In the genomic region with DNA sequence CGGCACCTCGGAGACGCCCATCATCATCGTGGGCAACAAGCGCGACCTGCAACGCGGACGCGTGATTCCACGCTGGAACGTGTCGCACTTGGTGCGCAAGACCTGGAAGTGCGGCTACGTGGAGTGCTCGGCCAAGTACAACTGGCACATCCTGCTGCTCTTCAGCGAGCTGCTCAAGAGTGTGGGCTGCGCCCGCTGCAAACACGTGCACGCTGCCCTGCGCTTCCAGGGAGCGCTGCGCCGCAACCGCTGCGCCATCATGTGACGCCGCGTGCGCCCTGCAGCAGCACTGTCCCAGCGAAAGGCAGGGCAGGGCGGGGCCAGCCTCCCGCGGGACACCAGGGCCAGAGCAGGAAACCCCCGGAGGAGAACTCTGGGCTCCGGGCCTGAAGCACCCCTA, we compare ENCODE assay signal across 9 mouse cellular contexts. TPM values are rescaled to one million over a fixed set of nuclear protein-coding genes. Genes with fewer than 3 reads are reported as not detected.
A peak's percentile ranks its signal among the peaks of the same experiment; 100 is the strongest.
DNase-seq lines count a peak whose midpoint lies in the region; ATAC-seq and TF ChIP-seq lines count a peak whose summit lies in the region.
"Had no signal": no experiment of that assay in that cellular context is flagged by ENCODE, and none has a peak within 500 bp of the region (broad histone marks: within the 10 kb centered on the region; RNA-seq: fewer than 3 reads in every experiment).

No protein-coding gene starts in this region.

- peak; percentile 20; the same call in 1 of the 2 replicates for TF ChIP-seq CTCF in liver, postnatal 0 days (IDR thresholded peaks at IDR 0.05; ENCODE audit: low read depth)

- peaks cover 32% of the 10 kb centered on the region for H3K27me3 ChIP-seq in kidney, embryonic 16.5 days (ENCODE audit: insufficient read depth, low read length)
- H3K27me3 ChIP-seq in hindbrain, embryonic 15.5 days = peaks cover 18% of the 10 kb centered on the region
- peaks cover 33% of the 10 kb centered on the region for H3K27me3 ChIP-seq in liver, postnatal 0 days (ENCODE audit: insufficient read depth, low read length)
- no peaks in the 10 kb centered on the region for H3K27me3 ChIP-seq in splenic B cell, adult 2 months (ENCODE audit: control insufficient read depth, insufficient read depth, low read length, poor library complexity, severe bottlenecking)

- no peak overlapping the region for H3K9ac ChIP-seq in kidney, embryonic 16.5 days (replicated peaks; ENCODE audit: low read length)
- H3K9ac ChIP-seq in hindbrain, embryonic 15.5 days = no peak overlapping the region
- no peak overlapping the region for H3K9ac ChIP-seq in liver, postnatal 0 days (replicated peaks)

- no peak overlapping the region for H3K4me3 ChIP-seq in kidney, embryonic 16.5 days (ENCODE audit: low read length)
- H3K4me3 ChIP-seq in hindbrain, embryonic 15.5 days = peak overlapping the region; percentile 17
- no peak overlapping the region for H3K4me3 ChIP-seq in liver, postnatal 0 days (ENCODE audit: low read depth, low read length)

- no peaks in the 10 kb centered on the region for H3K9me3 ChIP-seq in kidney, embryonic 16.5 days (ENCODE audit: low read length)
- H3K9me3 ChIP-seq in hindbrain, embryonic 15.5 days = no peaks in the 10 kb centered on the region
- H3K9me3 ChIP-seq in liver, postnatal 0 days (ENCODE audit: low read length) = no peaks in the 10 kb centered on the region

- DNase-seq in kidney, postnatal 10 days = no peak
- peak; percentile 69 for DNase-seq in embryo, embryonic 11 days
- no peak for DNase-seq in liver, postnatal 0 days
- peak; percentile 15 for DNase-seq in splenic B cell, adult 2 months (ENCODE audit: low read depth, low spot score)
- no peak for DNase-seq in testis, postnatal 10 days (ENCODE audit: low spot score)
- DNase-seq in adrenal gland, adult 18-20 months (ENCODE audit: low spot score in 2 of 2) = no peak

- H3K4me1 ChIP-seq in kidney, embryonic 16.5 days (ENCODE audit: insufficient read depth, low read length) = peaks cover 7% of the 10 kb centered on the region; the same call in 1 of the 2 replicates
- peaks cover 21% of the 10 kb centered on the region for H3K4me1 ChIP-seq in hindbrain, embryonic 15.5 days (replicated peaks)
- no peaks in the 10 kb centered on the region; the same call in 1 of the 2 replicates for H3K4me1 ChIP-seq in liver, postnatal 0 days (ENCODE audit: insufficient read depth)

- H3K4me2 ChIP-seq in kidney, embryonic 16.5 days (replicated peaks; ENCODE audit: low read depth, low read length) = no peak overlapping the region; the same call in 1 of the 2 replicates
- H3K4me2 ChIP-seq in hindbrain, embryonic 15.5 days = peak overlapping the region; percentile 49
- H3K4me2 ChIP-seq in liver, postnatal 0 days (ENCODE audit: low read depth, low read length) = no peak overlapping the region

- ATAC-seq in kidney, embryonic 16.5 days (ENCODE audit: low FRiP score, low TSS enrichment) = peak; percentile 27; the same call in 1 of the 2 replicates
- 0 out of 2 replicates have a peak, but pooled peaks have one; percentile 21 for ATAC-seq in hindbrain, embryonic 15.5 days (ENCODE audit: low FRiP score, low read depth)
- ATAC-seq in liver, postnatal 0 days = no peak

- H3K27ac ChIP-seq in kidney, embryonic 16.5 days (ENCODE audit: low read length) = no peak overlapping the region
- H3K27ac ChIP-seq in hindbrain, embryonic 15.5 days (replicated peaks) = no peak overlapping the region
- H3K27ac ChIP-seq in liver, postnatal 0 days (ENCODE audit: low read depth) = no peak overlapping the region

- no peaks in the 10 kb centered on the region for H3K36me3 ChIP-seq in kidney, embryonic 16.5 days (ENCODE audit: insufficient read depth, low read length)
- no peaks in the 10 kb centered on the region for H3K36me3 ChIP-seq in hindbrain, embryonic 15.5 days
- H3K36me3 ChIP-seq in liver, postnatal 0 days (replicated peaks; ENCODE audit: insufficient read depth, low read length) = no peaks in the 10 kb centered on the region
- no peaks in the 10 kb centered on the region for H3K36me3 ChIP-seq in splenic B cell, adult 2 months (ENCODE audit: control insufficient read depth, insufficient read depth, low read length, poor library complexity, severe bottlenecking)

- WGBS in kidney, embryonic 16.5 days = 6% methylated on average over 38 of the region's 38 CpGs
- 9% methylated on average over 38 of the region's 38 CpGs for WGBS in hindbrain, embryonic 15.5 days
- 6% methylated on average over 37 of the region's 38 CpGs for WGBS in liver, postnatal 0 days (ENCODE audit: insufficient replicate concordance)

- no peak for TF ChIP-seq EP300 in liver, postnatal 0 days (IDR thresholded peaks at IDR 0.05; ENCODE audit: low read depth)

RNA-seq across cellular contexts. Expression of gene Rasl10b, which starts 9.6 kb away (rescaled TPM):
- 0.39 and 0.57 TPM in 2 replicates for polyA plus RNA-seq in kidney, embryonic 16.5 days (2015; fragmentation: Nextera tagmentation; extraction: Ambion mirVana)
- 44.2 and 48.6 TPM in 2 replicates for polyA plus RNA-seq in hindbrain, embryonic 15.5 days (2015; fragmentation: Nextera tagmentation; extraction: Ambion mirVana)
- 0.05 TPM in 1 of 2 replicates, not detected in the other for polyA plus RNA-seq in liver, postnatal 0 days (2015; fragmentation: Nextera tagmentation; extraction: Ambion mirVana)
- total RNA-seq in adrenal gland, adult 18-20 months (2021) = 10 to 100 TPM; 11.4 to 12.4 TPM

RNA-seq across cellular contexts. Expression of gene Gas2l2, which starts 10.7 kb away (rescaled TPM):
- not detected in 2 replicates for polyA plus RNA-seq in kidney, embryonic 16.5 days (2015; fragmentation: Nextera tagmentation; extraction: Ambion mirVana)
- polyA plus RNA-seq in hindbrain, embryonic 15.5 days (2015; fragmentation: Nextera tagmentation; extraction: Ambion mirVana) = 0.41 and 0.91 TPM in 2 replicates
- not detected in 2 replicates for polyA plus RNA-seq in liver, postnatal 0 days (2015; fragmentation: Nextera tagmentation; extraction: Ambion mirVana)
- not detected for total RNA-seq in adrenal gland, adult 18-20 months (2021)

RNA-seq across cellular contexts. Expression of gene 1700020L24Rik, which starts 18.9 kb away (rescaled TPM):
- not detected in 2 replicates for polyA plus RNA-seq in kidney, embryonic 16.5 days (2015; fragmentation: Nextera tagmentation; extraction: Ambion mirVana)
- polyA plus RNA-seq in hindbrain, embryonic 15.5 days (2015; fragmentation: Nextera tagmentation; extraction: Ambion mirVana) = 0.42 and 0.78 TPM in 2 replicates
- polyA plus RNA-seq in liver, postnatal 0 days (2015; fragmentation: Nextera tagmentation; extraction: Ambion mirVana) = 2.6 and 3.1 TPM in 2 replicates
- 1 to 10 TPM in 1 of 2 experiments, under 1 TPM in 1; 0.43 to 1.5 TPM for total RNA-seq in adrenal gland, adult 18-20 months (2021)
- total RNA-seq: left cerebral cortex, postnatal 10 days had no signal

RNA-seq across cellular contexts. Expression of gene Mmp28, which starts 44.3 kb away (rescaled TPM):
- 1.7 and 1.8 TPM in 2 replicates for polyA plus RNA-seq in kidney, embryonic 16.5 days (2015; fragmentation: Nextera tagmentation; extraction: Ambion mirVana)
- 4.2 TPM in 2 replicates for polyA plus RNA-seq in hindbrain, embryonic 15.5 days (2015; fragmentation: Nextera tagmentation; extraction: Ambion mirVana)
- 0.20 and 0.43 TPM in 2 replicates for polyA plus RNA-seq in liver, postnatal 0 days (2015; fragmentation: Nextera tagmentation; extraction: Ambion mirVana)
- 10 to 100 TPM; 10.7 to 11.5 TPM for total RNA-seq in adrenal gland, adult 18-20 months (2021)

RNA-seq across cellular contexts. Expression of gene Taf15, which starts 54.3 kb away (rescaled TPM):
- 8.3 and 14.6 TPM in 2 replicates for polyA plus RNA-seq in kidney, embryonic 16.5 days (2015; fragmentation: Nextera tagmentation; extraction: Ambion mirVana)
- 9.9 and 12.2 TPM in 2 replicates for polyA plus RNA-seq in hindbrain, embryonic 15.5 days (2015; fragmentation: Nextera tagmentation; extraction: Ambion mirVana)
- 2.8 and 3.4 TPM in 2 replicates for polyA plus RNA-seq in liver, postnatal 0 days (2015; fragmentation: Nextera tagmentation; extraction: Ambion mirVana)
- total RNA-seq in adrenal gland, adult 18-20 months (2021) = 10 to 100 TPM; 58.8 to 72.0 TPM

Comparison
In these comparisons a context has a peak if more than half of its experiments do, and no peak if none do; other contexts are left out.
1. DNase-seq: peak in embryo, embryonic 11 days (single experiment) and splenic B cell, adult 2 months (single experiment); none in kidney, postnatal 10 days (single experiment), liver, postnatal 0 days (single experiment), testis, postnatal 10 days (single experiment) and adrenal gland, adult 18-20 months (0 of 2).
2. RNA of gene Rasl10b, which starts 9.6 kb away (polyA plus RNA-seq): 44.2 to 48.6 TPM in hindbrain, embryonic 15.5 days; 0.39 to 0.57 TPM in kidney, embryonic 16.5 days and 0.05 TPM in liver, postnatal 0 days; every median in the first group is over 10 times any median in the second.